Mouse (Mus musculus): ENCODE measurements around the gene Tmem212. TPM values are rescaled to one million over a fixed set of nuclear protein-coding genes. Genes with fewer than 3 reads are reported as not detected.

Tmem212 gene
- polyA plus RNA-seq, 1 experiment from 2014 or later: not detected

DNA sequence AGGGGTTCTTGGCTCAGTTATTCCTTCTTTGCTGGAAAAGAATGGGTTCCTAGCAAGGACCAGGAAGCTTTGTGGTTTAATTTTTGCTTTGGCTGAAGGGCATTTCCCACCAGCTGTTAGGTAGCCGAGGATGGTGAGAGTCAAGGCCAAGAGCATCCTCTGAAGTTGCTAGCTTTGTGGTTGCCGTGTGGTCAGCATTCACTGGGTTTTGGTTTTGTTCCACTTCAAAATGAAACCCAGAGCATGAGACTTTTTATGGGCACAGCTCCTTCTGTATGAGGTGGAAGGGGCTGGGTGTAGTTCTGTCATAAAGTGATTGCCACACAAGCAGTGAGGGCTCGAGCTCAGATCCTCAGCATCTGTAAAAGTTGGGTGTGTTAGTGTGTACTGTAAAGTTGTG is 67.4 kb downstream of the Tmem212 start:
- Histone ChIP-seq H3K36me3 (no peaks in the 10 kb centered on the region), H3K4me3 (replicated peaks) (no peak overlapping the region), H3K27me3 (no peaks in the 10 kb centered on the region), H3K9ac (no peak overlapping the region), H3K4me1 (no peaks in the 10 kb centered on the region), H3K27ac (no peak overlapping the region), H3K4me2 (no peak overlapping the region), H3K9me3 (replicated peaks) (no peaks in the 10 kb centered on the region)
- ATAC-seq (replicated peaks; ENCODE audit: low FRiP score): no peak
- WGBS: 84% methylated on average over 3 of the region's 3 CpGs

- H3K27ac ChIP-seq: no peak overlapping the region
- no peak for ATAC-seq (replicated peaks; ENCODE audit: low FRiP score)
- no peak overlapping the region for H3K4me2 ChIP-seq
- WGBS: 84% methylated on average over 3 of the region's 3 CpGs
- H3K9me3 ChIP-seq (replicated peaks): no peaks in the 10 kb centered on the region
- no peak overlapping the region for H3K4me3 ChIP-seq (replicated peaks)
- no peaks in the 10 kb centered on the region for H3K4me1 ChIP-seq
- no peaks in the 10 kb centered on the region for H3K36me3 ChIP-seq
- H3K27me3 ChIP-seq: no peaks in the 10 kb centered on the region
- no peak overlapping the region for H3K9ac ChIP-seq
These were observed 68.9 kb downstream of the Tmem212 start for GRCm38 (mm10) chr3:27827236-27827635.

DNA sequence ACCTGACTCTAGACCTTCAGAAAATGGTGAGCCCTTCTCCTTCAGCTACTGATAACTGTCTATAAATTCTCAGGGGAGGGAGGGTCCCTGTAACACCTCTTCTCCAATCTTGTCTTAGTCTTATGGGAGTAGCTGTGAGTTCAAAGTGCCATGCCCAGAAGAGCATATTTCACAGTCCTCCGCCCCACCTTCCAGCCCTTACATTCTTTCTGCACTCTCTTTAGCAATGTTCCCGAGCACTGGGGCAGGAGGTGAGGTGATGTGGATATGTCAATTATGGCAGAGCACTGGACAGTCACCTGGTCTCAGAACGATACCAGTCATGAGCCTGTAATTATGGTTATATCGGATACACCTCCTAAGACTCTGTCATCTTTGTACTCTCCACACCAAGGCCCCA is 70.2 kb downstream of the Tmem212 start:
- 81% methylated on average over 4 of the region's 4 CpGs for WGBS
- H3K36me3 ChIP-seq: no peaks in the 10 kb centered on the region

More for the DNA sequence above, 70.2 kb downstream of the Tmem212 start:
- no peak for ATAC-seq (replicated peaks; ENCODE audit: low FRiP score)
- H3K27ac ChIP-seq: no peak overlapping the region
- no peaks in the 10 kb centered on the region for H3K9me3 ChIP-seq (replicated peaks)
- H3K27me3 ChIP-seq: no peaks in the 10 kb centered on the region
- no peak overlapping the region for H3K9ac ChIP-seq
- H3K4me1 ChIP-seq: no peaks in the 10 kb centered on the region
- no peak overlapping the region for H3K4me2 ChIP-seq
- no peak overlapping the region for H3K4me3 ChIP-seq (replicated peaks)

Other genes with a start within 250 kb of the Tmem212 start
- gene Fndc3b, start 185.1 kb downstream of the Tmem212 start, polyA plus RNA-seq (2015; fragmentation: Nextera tagmentation; extraction: Ambion mirVana): 27.9 and 32.8 TPM in 2 replicates
- gene Pld1, start 42.3 kb upstream of the Tmem212 start, polyA plus RNA-seq (2015; fragmentation: Nextera tagmentation; extraction: Ambion mirVana): 5.0 and 6.0 TPM in 2 replicates

Measured in kidney, embryonic 15.5 days (tissue).